Mouse (Mus musculus): ENCODE data around the gene Pam. TPM values are rescaled to one million over a fixed set of nuclear protein-coding genes. Genes with fewer than 3 reads are reported as not detected.

The Pam gene
- 22.3 and 29.8 TPM in 2 replicates for polyA plus RNA-seq (2015; fragmentation: Nextera tagmentation; extraction: Ambion mirVana)

GRCm38 (mm10) chr1:98095246-98095990, at the start of gene Pam:
Gene Pam (minus strand): TSS chr1:98095646.

GRCm38 (mm10) chr1:97769904-97770753, 325.3 kb downstream of the Pam start, which contains the start of the genes Gin1 and Ppip5k2:
Gene Gin1 (plus strand): TSS chr1:97770172.
Gene Ppip5k2 (minus strand): TSS chr1:97770411.

